ENCODE assay signal across 9 mouse cellular contexts in genomic region chr5:72647418-72647907, GRCm38 (mm10). TPM values are rescaled to one million over a fixed set of nuclear protein-coding genes. Genes with fewer than 3 reads are reported as not detected.
A peak's percentile ranks its signal among the peaks of the same experiment; 100 is the strongest.
DNase-seq lines count a peak whose midpoint lies in the region; TF ChIP-seq lines count a peak whose summit lies in the region.
"Had no signal": no experiment of that assay in that cellular context is flagged by ENCODE, and none has a peak within 500 bp of the region (broad histone marks: within the 10 kb centered on the region; RNA-seq: fewer than 3 reads in every experiment).

Nipal1 (plus strand) TSS chr5:72647795.

- intact Hi-C loops in heart, postnatal 14 days (cut with DNase I), result no loop called here
- intact Hi-C loops in left cerebral cortex, postnatal 4 days (cut with DNase I), result no loop called here

- H3K9me3 ChIP-seq in midbrain, embryonic 10.5 days (replicated peaks), result no peaks in the 10 kb centered on the region

- peak within 1 kb of the TSS; percentile 30 for H3K4me3 ChIP-seq in C2C12 (ENCODE audit: insufficient read depth, poor library complexity, severe bottlenecking)
- peak within 1 kb of the TSS; percentile 67 for H3K4me3 ChIP-seq in embryonic fibroblast, embryonic 13.5 days (ENCODE audit: insufficient read depth, low read length)
- H3K4me3 ChIP-seq in midbrain, embryonic 10.5 days, result peak within 1 kb of the TSS; percentile 63

- no peaks in the 10 kb centered on the region for H3K79me3 ChIP-seq in C2C12 (ENCODE audit: low read depth)

- H3ac ChIP-seq in C2C12 (ENCODE audit: control insufficient read depth, insufficient read length, low read depth), result peak within 1 kb of the TSS; percentile 48

- H3K27me3 ChIP-seq in C2C12 (ENCODE audit: control insufficient read depth, insufficient read depth, insufficient read length), result no peaks in the 10 kb centered on the region
- H3K27me3 ChIP-seq in midbrain, embryonic 10.5 days (ENCODE audit: low read depth, poor library complexity, severe bottlenecking), result peaks cover 72% of the 10 kb centered on the region

- H3K36me3 ChIP-seq in C2C12 (ENCODE audit: control insufficient read depth, insufficient read depth), result no peaks in the 10 kb centered on the region
- H3K36me3 ChIP-seq in midbrain, embryonic 10.5 days, result no peaks in the 10 kb centered on the region

- no peaks in the 10 kb centered on the region for H3K79me2 ChIP-seq in C2C12 (ENCODE audit: control insufficient read depth, insufficient read depth)

- no peak for TF ChIP-seq CTCF in C2C12 (IDR thresholded peaks at IDR 0.05; ENCODE audit: control insufficient read depth, insufficient read depth, insufficient read length)
- no peak for TF ChIP-seq CTCF in embryonic fibroblast, embryonic 13.5 days (IDR thresholded peaks at IDR 0.05; ENCODE audit: borderline replicate concordance, insufficient read depth, low read length)

- peak within 1 kb of the TSS; percentile 85 for H3K27ac ChIP-seq in embryonic fibroblast, embryonic 13.5 days (ENCODE audit: insufficient read depth, low read length)
- no peak within 1 kb of the TSS for H3K27ac ChIP-seq in midbrain, embryonic 10.5 days (replicated peaks)

- peaks cover 2% of the 10 kb centered on the region; the same call in 1 of the 2 replicates for H3K4me1 ChIP-seq in embryonic fibroblast, embryonic 13.5 days (ENCODE audit: control insufficient read depth, insufficient read depth, low read length)
- peaks cover 18% of the 10 kb centered on the region for H3K4me1 ChIP-seq in midbrain, embryonic 10.5 days

- 0% methylated on average over 25 of the region's 25 CpGs for WGBS in midbrain, embryonic 10.5 days

- DNase-seq in ZHBTc4 (ENCODE audit: low read depth, low spot score), result peak; percentile 82
- DNase-seq in heart, postnatal 14 days, result peak; percentile 44 to 45
- DNase-seq in left cerebral cortex, postnatal 4 days, result peak; percentile 48
- peak; percentile 83 for DNase-seq in midbrain, embryonic 10.5 days (ENCODE audit: low spot score)
- DNase-seq in right cerebral cortex, postnatal 4 days, result peak; percentile 29
- DNase-seq in yolk sac, embryonic 10.5 days (ENCODE audit: low spot score), result peak; percentile 86

- TF ChIP-seq POLR2A in embryonic fibroblast, embryonic 13.5 days (IDR thresholded peaks at IDR 0.05; ENCODE audit: low read depth, low read length), result peak; percentile 54; the same call in 1 of the 2 replicates

TF ChIP-seq in C2C12, 6 proteins besides CTCF, POLR2A, EP300 and RAD21:
- TF ChIP-seq USF1 (IDR thresholded peaks at IDR 0.05; ENCODE audit: low read depth), result no peak
- TF ChIP-seq MYOD1 (IDR thresholded peaks at IDR 0.05; ENCODE audit: control insufficient read depth, insufficient read length, low read depth), result no peak
- no peak for TF ChIP-seq MYOG (IDR thresholded peaks at IDR 0.05; ENCODE audit: control insufficient read depth, extremely low read depth, insufficient read length)
- TF ChIP-seq FOSL1 (IDR thresholded peaks at IDR 0.05; ENCODE audit: insufficient read depth, low read length, poor library complexity, severe bottlenecking), result no peak
- no peak for TF ChIP-seq CEBPB (IDR thresholded peaks at IDR 0.05; ENCODE audit: low read depth)
- no peak for TF ChIP-seq MAX (IDR thresholded peaks at IDR 0.05)

RNA-seq across cellular contexts. Expression of gene Nipal1, which starts in this region (rescaled TPM):
- polyA plus RNA-seq in C2C12 (2012; fragmentation: generic; extraction: Trizol), result 0.50 TPM
- 6.2 and 19.6 TPM in 2 replicates for polyA plus RNA-seq in embryonic fibroblast, embryonic 13.5 days (2011; ENCODE audit: insufficient read length, low read depth, missing spikeins)
- under 1 TPM in 1 of 2 experiments, not detected in 1; 0.49 TPM for total RNA-seq in heart, postnatal 14 days (2021)
- under 1 TPM in 1 of 2 experiments, not detected in 1; 0.30 TPM for total RNA-seq in left cerebral cortex, postnatal 4 days (2021)
- polyA plus RNA-seq in midbrain, embryonic 10.5 days (2016; fragmentation: Nextera tagmentation; extraction: Ambion mirVana), result 0.48 and 0.51 TPM in 2 replicates
- total RNA-seq: left cerebral cortex, postnatal 14 days had no signal

Comparison
In these comparisons a context has a peak if more than half of its experiments do, and no peak if none do; other contexts are left out.
1. Peak in DNase-seq in heart, postnatal 14 days; RNA of the gene not detected or under 1 TPM.
2. Peak in DNase-seq in left cerebral cortex, postnatal 4 days; RNA of the gene not detected or under 1 TPM.
3. Peak in DNase-seq and H3K4me3 ChIP-seq in midbrain, embryonic 10.5 days; RNA of the gene not detected or under 1 TPM.
4. DNase-seq: peak in every context shown above with its lines; median percentile 86 in yolk sac, embryonic 10.5 days; 83 in midbrain, embryonic 10.5 days; 82 in ZHBTc4; 48 in left cerebral cortex, postnatal 4 days; 44 in heart, postnatal 14 days; 29 in right cerebral cortex, postnatal 4 days.